Mouse (Mus musculus): ENCODE measurements around the gene Pipox. TPM values are rescaled to one million over a fixed set of nuclear protein-coding genes. Genes with fewer than 3 reads are reported as not detected.

Pipox gene
- total RNA-seq, 1 experiment = 27.3 TPM

DNA sequence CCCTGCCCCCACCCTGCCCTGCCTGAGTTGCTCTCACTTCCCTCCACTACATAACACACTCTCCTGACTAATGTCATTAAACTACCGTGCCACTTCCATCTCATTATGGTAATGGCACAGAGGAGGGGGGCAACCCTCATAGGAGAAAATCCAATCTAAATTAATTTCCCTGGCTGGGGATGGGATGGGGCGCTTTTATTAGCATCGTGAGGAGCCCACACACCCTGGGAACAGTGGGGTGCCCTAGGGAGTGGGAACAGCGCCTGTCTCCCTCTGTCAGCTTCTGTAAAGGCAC, 50.0 kb downstream of the Pipox start:
- Histone ChIP-seq H3K9me3 (ENCODE audit: control insufficient read depth, insufficient read depth, low read depth, low read length) (no peaks in the 10 kb centered on the region), H3K9ac (ENCODE audit: insufficient read depth, low read depth, low read length, poor library complexity, severe bottlenecking) (no peak overlapping the region), H3K27ac (ENCODE audit: insufficient read depth, low read depth, low read length, poor library complexity, severe bottlenecking) (no peak overlapping the region), H3K4me1 (ENCODE audit: control insufficient read depth in 2 of 2, insufficient read depth in 2 of 2, low read length in 2 of 2, poor library complexity in 1 of 2) (peaks cover 0 to 4% of the 10 kb centered on the region in 2 experiments; a peak in 1 of 4 replicates), H3K36me3 (ENCODE audit: control insufficient read depth, insufficient read depth, low read length, poor library complexity, severe bottlenecking) (peaks cover 46% of the 10 kb centered on the region), H3K4me3 (ENCODE audit: insufficient read depth in 1 of 2, low read depth in 1 of 2, low read length in 2 of 2, poor library complexity in 1 of 2, severe bottlenecking in 1 of 2) (no peak overlapping the region)
- DNase-seq (ENCODE audit: low read depth, low spot score) = no peak
- no peak for TF ChIP-seq MAFK (IDR thresholded peaks at IDR 0.05; ENCODE audit: insufficient read depth, low read depth, low read length)
- in situ Hi-C loops (cut with MboI; ENCODE audit: low sequenced_read_pairs in 2 of 2, unreplicated experiment in 2 of 2) = no loop called here

DNA sequence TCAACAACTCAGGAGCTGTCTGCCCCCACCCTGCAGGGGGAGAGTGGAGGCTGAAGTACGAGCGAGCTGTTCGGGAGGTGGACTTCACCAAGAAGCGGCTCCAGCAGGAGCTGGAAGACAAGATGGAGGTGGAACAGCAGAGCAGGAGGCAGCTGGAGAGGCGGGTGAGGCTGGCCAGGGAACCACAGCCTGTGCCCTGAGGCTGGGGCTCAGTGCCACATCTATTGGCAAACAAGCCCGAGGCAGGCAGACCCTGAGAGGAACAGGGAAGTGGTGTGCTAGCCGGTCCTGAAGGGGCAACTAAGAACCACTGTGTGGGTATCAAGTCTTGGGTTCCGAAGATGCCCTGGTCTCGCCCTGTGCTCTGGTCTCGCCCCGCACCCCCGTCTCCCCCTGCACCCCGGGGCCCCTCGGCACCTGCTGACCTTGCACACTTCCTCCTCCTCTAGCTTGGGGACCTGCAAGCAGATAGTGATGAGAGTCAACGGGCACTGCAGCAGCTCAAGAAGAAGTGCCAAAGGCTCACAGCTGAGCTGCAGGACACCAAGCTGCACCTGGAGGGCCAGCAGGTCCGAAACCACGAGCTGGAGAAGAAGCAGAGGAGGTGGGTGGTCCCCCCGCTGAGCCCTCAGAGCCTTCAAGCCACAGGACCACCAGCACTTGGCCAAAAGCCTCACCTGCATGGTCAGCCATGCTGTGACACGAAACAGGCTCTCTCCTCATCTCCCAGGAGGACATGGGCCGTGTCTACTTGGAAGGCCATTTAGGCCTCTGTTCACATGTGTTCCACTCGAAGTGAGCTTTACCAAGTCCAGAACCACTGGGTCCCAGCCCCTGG, 50.6 kb downstream of the Pipox start:
- Histone ChIP-seq H3K27ac (ENCODE audit: insufficient read depth, low read depth, low read length, poor library complexity, severe bottlenecking) (no peak overlapping the region), H3K9me3 (ENCODE audit: control insufficient read depth, insufficient read depth, low read depth, low read length) (no peaks in the 10 kb centered on the region), H3K36me3 (ENCODE audit: control insufficient read depth, insufficient read depth, low read length, poor library complexity, severe bottlenecking) (peaks cover 46% of the 10 kb centered on the region), H3K9ac (ENCODE audit: insufficient read depth, low read depth, low read length, poor library complexity, severe bottlenecking) (no peak overlapping the region), H3K4me1 (ENCODE audit: control insufficient read depth in 2 of 2, insufficient read depth in 2 of 2, low read length in 2 of 2, poor library complexity in 1 of 2) (peaks cover 0 to 4% of the 10 kb centered on the region in 2 experiments; a peak in 1 of 4 replicates), H3K4me3 (ENCODE audit: insufficient read depth in 1 of 2, low read depth in 1 of 2, low read length in 2 of 2, poor library complexity in 1 of 2, severe bottlenecking in 1 of 2) (no peak overlapping the region)
- TF ChIP-seq ZNF384 (IDR thresholded peaks at IDR 0.05; ENCODE audit: low read depth, low read length) (no peak), MAFK (IDR thresholded peaks at IDR 0.05; ENCODE audit: insufficient read depth, low read depth, low read length) (no peak), CHD2 (IDR thresholded peaks at IDR 0.05; ENCODE audit: low read depth, low read length) (no peak), ZC3H11A (IDR thresholded peaks at IDR 0.05; ENCODE audit: borderline replicate concordance, low read depth, low read length) (no peak), HCFC1 (IDR thresholded peaks at IDR 0.05; ENCODE audit: borderline replicate concordance, insufficient read depth, low read length) (no peak)
- no peak for DNase-seq (ENCODE audit: low read depth, low spot score)
- in situ Hi-C loops (cut with MboI; ENCODE audit: low sequenced_read_pairs in 2 of 2, unreplicated experiment in 2 of 2) = no loop called here

DNA sequence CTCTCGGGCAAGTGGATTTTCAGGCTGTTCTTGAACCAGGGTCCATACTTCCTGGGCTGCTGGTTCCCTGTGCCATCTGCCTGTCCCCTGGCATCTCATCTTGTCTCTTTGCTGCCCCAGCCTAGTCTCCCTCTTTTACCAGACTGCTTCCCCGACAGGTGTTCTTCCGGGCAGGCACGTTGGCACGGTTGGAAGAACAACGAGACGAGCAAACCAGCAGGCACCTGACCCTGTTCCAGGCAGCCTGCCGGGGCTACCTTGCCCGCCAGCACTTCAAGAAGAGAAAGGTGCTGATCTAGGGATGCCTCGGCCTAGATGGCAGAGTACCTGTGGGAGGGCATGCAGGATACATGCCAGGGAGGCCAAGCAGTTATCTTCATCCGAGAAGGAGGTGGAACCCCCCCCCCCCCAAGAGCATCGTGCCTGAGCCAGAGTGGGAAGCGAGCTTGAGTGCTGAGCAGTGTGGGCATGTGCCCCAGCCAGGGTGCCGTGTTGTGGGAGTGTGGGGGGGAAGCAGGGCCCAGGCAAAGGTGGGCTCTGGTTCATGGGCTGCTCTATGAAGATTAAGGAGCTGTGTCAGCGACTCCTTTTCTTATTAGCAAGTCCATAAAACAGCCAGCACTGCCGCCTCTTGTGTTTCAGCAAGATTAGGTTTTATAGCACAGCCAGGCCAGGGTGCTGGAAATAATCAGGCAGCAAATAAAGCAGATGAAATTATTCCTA, 53.2 kb downstream of the Pipox start:
- TF ChIP-seq ZNF384 (IDR thresholded peaks at IDR 0.05; ENCODE audit: low read depth, low read length) (no peak), CHD2 (IDR thresholded peaks at IDR 0.05; ENCODE audit: low read depth, low read length) (no peak), MAFK (IDR thresholded peaks at IDR 0.05; ENCODE audit: insufficient read depth, low read depth, low read length) (no peak)
- Histone ChIP-seq H3K4me1 (ENCODE audit: control insufficient read depth in 2 of 2, insufficient read depth in 2 of 2, low read length in 2 of 2, poor library complexity in 1 of 2) (peaks cover 0 to 8% of the 10 kb centered on the region in 2 experiments; a peak in 1 of 4 replicates), H3K27ac (ENCODE audit: insufficient read depth, low read depth, low read length, poor library complexity, severe bottlenecking) (no peak overlapping the region), H3K4me3 (ENCODE audit: insufficient read depth in 1 of 2, low read depth in 1 of 2, low read length in 2 of 2, poor library complexity in 1 of 2, severe bottlenecking in 1 of 2) (no peak overlapping the region), H3K9ac (ENCODE audit: insufficient read depth, low read depth, low read length, poor library complexity, severe bottlenecking) (no peak overlapping the region), H3K36me3 (ENCODE audit: control insufficient read depth, insufficient read depth, low read length, poor library complexity, severe bottlenecking) (peaks cover 30% of the 10 kb centered on the region), H3K9me3 (ENCODE audit: control insufficient read depth, insufficient read depth, low read depth, low read length) (no peaks in the 10 kb centered on the region)
- no peak for DNase-seq (ENCODE audit: low read depth, low spot score)
- in situ Hi-C loops (cut with MboI; ENCODE audit: low sequenced_read_pairs in 2 of 2, unreplicated experiment in 2 of 2) = no loop called here

DNA sequence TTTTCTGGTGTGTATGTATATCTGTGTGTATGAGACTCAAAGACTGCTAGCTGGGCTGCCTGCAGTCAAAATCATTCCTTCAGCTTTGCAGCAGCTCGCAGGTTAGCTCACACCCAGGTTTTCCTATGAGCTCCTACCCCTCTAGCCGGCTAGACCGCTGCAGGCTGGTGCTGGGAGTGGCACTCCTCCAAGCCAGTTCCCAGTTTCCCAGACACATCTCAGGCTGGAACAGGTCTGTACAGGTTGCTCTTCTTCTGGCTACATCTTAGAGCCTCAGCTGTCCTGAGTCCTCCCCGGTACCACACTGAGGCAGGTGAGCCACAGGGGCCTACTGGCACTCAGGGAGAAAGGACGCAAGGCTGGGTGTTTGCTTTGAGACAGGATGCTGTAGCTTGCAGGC, 56.0 kb downstream of the Pipox start:
- Histone ChIP-seq H3K4me3 (ENCODE audit: insufficient read depth in 1 of 2, low read depth in 1 of 2, low read length in 2 of 2, poor library complexity in 1 of 2, severe bottlenecking in 1 of 2) (no peak overlapping the region), H3K9ac (ENCODE audit: insufficient read depth, low read depth, low read length, poor library complexity, severe bottlenecking) (no peak overlapping the region), H3K36me3 (ENCODE audit: control insufficient read depth, insufficient read depth, low read length, poor library complexity, severe bottlenecking) (peaks cover 11% of the 10 kb centered on the region; the same call in 1 of the 2 replicates), H3K4me1 (ENCODE audit: control insufficient read depth in 2 of 2, insufficient read depth in 2 of 2, low read length in 2 of 2, poor library complexity in 1 of 2) (peaks cover 0 to 8% of the 10 kb centered on the region in 2 experiments; a peak in 1 of 4 replicates), H3K9me3 (ENCODE audit: control insufficient read depth, insufficient read depth, low read depth, low read length) (no peaks in the 10 kb centered on the region), H3K27ac (ENCODE audit: insufficient read depth, low read depth, low read length, poor library complexity, severe bottlenecking) (no peak overlapping the region)
- no peak for DNase-seq (ENCODE audit: low read depth, low spot score)
- TF ChIP-seq ZC3H11A (IDR thresholded peaks at IDR 0.05; ENCODE audit: borderline replicate concordance, low read depth, low read length) (no peak), CHD2 (IDR thresholded peaks at IDR 0.05; ENCODE audit: low read depth, low read length) (no peak), HCFC1 (IDR thresholded peaks at IDR 0.05; ENCODE audit: borderline replicate concordance, insufficient read depth, low read length) (no peak), ZNF384 (IDR thresholded peaks at IDR 0.05; ENCODE audit: low read depth, low read length) (no peak), MAFK (IDR thresholded peaks at IDR 0.05; ENCODE audit: insufficient read depth, low read depth, low read length) (no peak)
- in situ Hi-C loops (cut with MboI; ENCODE audit: low sequenced_read_pairs in 2 of 2, unreplicated experiment in 2 of 2) = no loop called here
